Mouse (Mus musculus) forelimb bud, embryonic 11.5 days (tissue): ENCODE results near the gene Hectd1.
A peak's percentile ranks its signal among the peaks of the same experiment; 100 is the strongest.

ENCODE experiments used
- DNase-seq: peaks from one replicate; pipeline ENCODE4 v3.0.0-alpha.2; 2012; ENCODE audit warnings: low read depth, low spot score

Hectd1 gene

GRCm38 (mm10) chr12:51843576-51844520 lies 14.5 kb upstream of the Hectd1 start:
- no peak for DNase-seq

GRCm38 (mm10) chr12:51842081-51842864 lies 12.9 kb upstream of the Hectd1 start:
- DNase-seq = no peak

DNA sequence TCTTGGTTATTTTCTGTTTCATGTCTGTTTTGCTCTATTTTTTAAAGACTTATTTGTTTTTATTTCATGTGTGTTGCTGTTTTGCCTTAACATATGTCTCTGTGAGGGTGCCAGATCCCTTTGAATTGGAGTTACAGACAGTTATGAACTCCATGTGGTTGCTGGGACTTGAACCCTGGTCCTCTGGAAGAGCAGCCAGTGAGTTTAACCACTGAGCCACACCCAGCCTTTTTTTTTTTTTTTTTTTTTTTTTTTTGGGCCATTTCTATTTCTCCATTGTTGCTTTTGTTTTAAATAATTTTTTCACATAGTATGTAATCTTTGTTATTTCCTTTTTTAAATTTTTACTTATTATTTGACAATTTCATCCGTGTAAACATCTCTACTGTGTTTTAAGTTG lies 10.5 kb upstream of the Hectd1 start:
- no peak for DNase-seq

- no peak for DNase-seq
Observed at GRCm38 (mm10) chr12:51835219-51835618, 5.9 kb upstream of the Hectd1 start.

GRCm38 (mm10) chr12:51831931-51832330 lies 2.6 kb upstream of the Hectd1 start:
- DNase-seq = no peak

DNA sequence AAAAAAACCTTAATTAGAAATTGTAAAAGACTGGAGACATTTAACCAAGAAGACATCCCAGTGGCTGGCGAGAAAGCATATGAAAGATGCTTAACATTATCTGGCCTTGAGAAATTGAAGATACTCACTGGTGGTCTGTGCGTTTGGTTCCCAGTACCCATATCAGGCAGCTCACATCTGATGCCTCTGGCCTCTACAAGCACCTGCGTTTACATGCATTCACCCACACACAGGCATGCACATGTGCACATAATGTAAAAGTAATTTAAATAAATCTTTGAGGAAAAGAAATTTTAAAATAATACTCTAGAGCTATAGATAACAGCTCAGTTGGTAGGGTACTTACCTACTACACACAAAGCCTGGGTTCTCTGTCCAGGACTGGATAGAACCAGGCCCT lies 2.0 kb upstream of the Hectd1 start:
- DNase-seq = no peak

DNA sequence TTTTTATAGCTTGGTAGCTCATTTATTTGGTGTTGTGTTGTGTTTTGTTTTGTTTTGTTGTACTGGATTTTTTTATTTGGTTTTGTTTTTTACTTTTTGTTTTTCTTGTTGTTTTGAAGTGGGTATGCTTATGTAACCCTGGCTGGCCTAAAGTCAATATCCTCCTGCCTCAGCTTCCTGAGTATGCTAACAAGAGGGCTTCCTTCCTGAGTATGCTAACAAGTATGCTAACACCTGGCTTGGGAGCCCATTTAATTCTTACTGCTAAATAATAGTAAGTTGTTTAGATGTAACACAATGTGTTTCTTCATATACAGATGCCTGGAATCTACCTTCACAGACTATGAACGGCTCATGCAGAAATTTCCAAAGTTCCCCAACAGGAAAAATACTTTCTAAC lies 1.3 kb upstream of the Hectd1 start:
- no peak for DNase-seq

DNA sequence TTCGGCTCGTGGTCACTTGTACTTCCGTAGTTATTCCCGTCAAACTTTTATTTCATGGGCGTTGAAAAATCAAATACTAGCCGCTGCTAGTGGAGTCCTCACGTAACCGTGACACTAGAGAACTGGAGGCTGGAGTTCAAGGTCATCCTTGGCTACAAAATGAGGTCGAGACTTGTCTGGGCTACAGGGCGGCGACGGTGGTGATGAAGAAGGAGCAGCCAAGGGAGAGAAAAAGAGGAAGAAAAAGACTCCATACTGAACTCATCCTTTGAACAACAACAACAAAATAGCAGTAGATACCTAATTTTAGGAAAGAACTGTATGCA lies 704 bp upstream of the Hectd1 start:
- no peak for DNase-seq

GRCm38 (mm10) chr12:51828716-51829289 lies 533 bp downstream of the Hectd1 start:
- DNase-seq = peak; percentile 44

DNA sequence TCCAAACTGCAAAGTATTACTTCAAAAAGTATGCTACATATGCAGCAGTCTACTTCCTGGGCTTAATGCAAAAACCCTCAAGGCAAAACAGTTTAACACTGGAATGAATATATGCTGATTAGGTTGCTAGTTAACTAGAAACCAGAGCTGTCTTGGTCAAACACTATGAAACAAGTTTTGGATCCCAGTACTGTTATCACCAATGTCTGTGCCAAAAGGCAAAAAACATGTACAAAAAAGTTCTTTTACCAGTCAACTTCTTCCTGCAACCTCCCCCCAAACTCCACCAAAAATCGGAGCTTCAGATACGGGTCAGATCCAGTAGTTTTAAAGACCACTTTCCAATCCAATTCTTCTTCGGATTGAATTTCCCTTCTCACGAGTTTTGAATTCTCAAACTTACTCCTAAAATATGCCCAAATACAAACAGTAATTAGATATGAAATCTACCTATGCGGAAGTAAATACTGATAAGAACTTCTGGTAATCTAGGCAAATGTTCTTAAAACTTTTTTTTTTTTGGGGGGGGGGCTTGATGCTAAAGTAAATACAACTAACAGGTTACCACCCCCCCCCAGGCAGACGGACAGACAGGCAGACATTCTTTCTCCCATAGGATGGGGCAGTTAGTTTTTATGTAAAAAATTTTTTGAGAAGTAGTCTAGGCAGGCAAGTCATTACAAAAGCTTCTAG lies 1.2 kb downstream of the Hectd1 start:
- DNase-seq = no peak

GRCm38 (mm10) chr12:51825338-51825737 lies 4.0 kb downstream of the Hectd1 start:
- DNase-seq = no peak

DNA sequence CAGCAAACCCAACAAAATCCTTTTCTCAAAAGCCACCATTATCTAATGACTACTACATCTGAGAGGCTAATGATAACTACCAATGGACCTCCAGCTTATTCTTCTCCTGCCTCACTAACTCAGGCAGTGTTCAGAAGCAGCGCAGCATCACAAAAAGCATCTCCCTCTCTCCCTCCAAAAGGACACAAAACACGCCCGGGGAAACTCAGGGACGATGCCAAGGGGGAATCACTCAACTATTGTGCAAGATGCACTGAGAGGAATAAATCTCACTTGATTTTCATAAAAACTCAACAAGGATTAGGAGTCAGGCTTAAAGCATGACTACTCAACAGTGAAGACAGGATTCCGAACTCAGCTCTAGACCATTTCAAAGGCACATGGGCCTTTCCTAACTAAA lies 6.0 kb downstream of the Hectd1 start:
- no peak for DNase-seq

DNA sequence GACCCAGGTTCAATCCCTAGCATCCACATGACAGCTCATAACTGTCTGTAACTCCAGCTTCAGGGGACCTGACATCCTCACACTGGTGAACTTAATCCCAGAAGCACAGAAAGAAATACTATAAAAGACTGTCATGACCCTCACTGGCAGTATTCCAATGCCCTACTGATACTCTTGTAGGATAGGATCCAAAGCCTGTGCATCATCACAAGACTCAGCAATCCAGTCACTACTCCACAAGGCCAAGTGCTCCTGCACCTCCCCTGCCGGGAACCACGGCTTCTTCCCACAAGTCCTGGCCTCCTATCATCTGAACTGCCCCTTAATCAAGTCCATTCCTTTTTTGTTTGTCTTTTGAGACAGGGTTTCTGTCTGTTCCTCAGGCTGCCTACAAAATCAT lies 6.5 kb downstream of the Hectd1 start:
- no peak for DNase-seq

DNA sequence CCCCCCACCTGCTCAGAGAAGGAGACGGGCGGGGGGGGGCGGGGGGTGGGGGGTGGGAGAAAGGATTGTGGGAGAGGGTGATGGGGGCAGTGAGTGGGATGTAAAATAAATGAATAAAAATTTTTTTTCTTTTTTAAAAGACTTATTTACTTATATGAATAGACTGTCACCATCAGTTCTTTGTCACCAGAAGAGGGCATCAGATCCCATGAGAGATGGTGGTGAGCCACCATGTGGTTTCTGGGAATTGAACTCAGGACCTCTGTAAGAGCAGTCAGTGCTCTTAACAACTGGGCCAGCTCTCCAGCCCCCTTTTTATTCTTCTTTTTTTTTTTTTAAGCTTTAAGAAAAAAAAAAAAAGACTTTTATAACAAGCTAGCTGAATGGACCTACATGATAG lies 7.1 kb downstream of the Hectd1 start:
- no peak for DNase-seq

GRCm38 (mm10) chr12:51821256-51821655 lies 8.1 kb downstream of the Hectd1 start:
- no peak for DNase-seq

DNA sequence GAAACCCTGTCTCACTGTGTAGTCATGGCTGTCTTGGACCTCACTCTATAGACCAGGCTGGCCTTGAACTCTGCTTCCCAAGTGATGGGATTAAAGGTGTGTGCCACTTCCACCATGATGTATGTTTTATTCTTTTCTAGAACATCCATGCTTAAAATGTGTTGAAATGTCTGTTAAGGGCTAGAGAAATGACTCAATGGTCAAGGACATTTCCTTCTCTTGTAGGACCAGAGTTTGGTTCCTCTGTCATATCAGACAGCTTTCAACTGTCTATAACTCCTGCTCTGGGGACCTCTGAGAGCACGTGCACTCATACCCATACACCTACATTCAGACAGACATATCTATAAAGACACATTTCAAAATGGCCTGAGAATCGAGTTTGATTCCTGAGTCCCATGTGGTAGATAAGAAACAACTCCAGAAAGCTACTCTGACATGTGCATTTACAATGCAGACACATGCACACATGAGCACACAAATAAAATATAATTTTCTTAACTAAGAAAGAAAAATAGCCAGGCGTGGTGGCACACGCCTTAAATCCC lies 9.3 kb downstream of the Hectd1 start:
- DNase-seq = no peak

GRCm38 (mm10) chr12:51817815-51818613 lies 11.3 kb downstream of the Hectd1 start:
- no peak for DNase-seq

GRCm38 (mm10) chr12:51811388-51812140 lies 17.8 kb downstream of the Hectd1 start:
- no peak for DNase-seq

GRCm38 (mm10) chr12:51810564-51810963 lies 18.8 kb downstream of the Hectd1 start:
- no peak for DNase-seq

- no peak for DNase-seq
Observed at GRCm38 (mm10) chr12:51784842-51785241, 44.5 kb downstream of the Hectd1 start.
